Mouse (Mus musculus): ENCODE measurements around the gene Arhgap32. TPM values are rescaled to one million over a fixed set of nuclear protein-coding genes. Genes with fewer than 3 reads are reported as not detected.

Gene Arhgap32
- total and polyA plus RNA-seq, 3 experiments = 0.38 to 0.41 TPM; not detected in 1

DNA sequence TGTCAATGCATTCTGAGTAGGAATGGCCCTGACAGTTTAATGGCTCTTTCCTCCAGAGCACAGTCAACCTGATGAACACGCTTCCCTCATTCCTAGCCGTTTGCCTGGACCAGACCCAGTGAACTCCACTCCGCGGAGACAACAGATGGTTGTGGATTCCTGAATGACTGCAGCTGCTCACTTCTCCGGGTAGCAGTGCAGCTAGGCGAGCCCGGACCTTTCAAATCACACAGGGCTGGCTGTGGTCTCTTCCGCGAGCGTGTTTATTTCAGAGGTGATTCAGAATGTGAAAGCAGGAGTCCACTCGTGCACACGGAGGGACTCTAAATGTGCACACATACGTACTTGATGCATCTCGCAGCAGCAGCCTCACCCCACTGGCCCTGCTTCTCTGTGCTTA, 195.8 kb downstream of the Arhgap32 start:
- DNase-seq (ENCODE audit: extremely low read depth) = no peak
- Histone ChIP-seq H3K9ac (ENCODE audit: insufficient read depth, low read depth) (no peak overlapping the region), H3K4me2 (ENCODE audit: insufficient read depth, low read depth, poor library complexity, severe bottlenecking) (peak overlapping the region; percentile 41), H3K4me1 (ENCODE audit: control insufficient read depth in 1 of 2, insufficient read depth in 2 of 2) (peaks cover 17 to 38% of the 10 kb centered on the region in 2 experiments), H3K4me3 (replicated peaks in 1 of 3; ENCODE audit: low read depth in 2 of 3, low read length in 2 of 3, poor library complexity in 1 of 3) (no peak overlapping the region), H3K27ac (ENCODE audit: insufficient read depth, low read depth) (no peak overlapping the region), H3K27me3 (replicated peaks) (no peaks in the 10 kb centered on the region), H3K79me2 (replicated peaks; ENCODE audit: control insufficient read depth, extremely low read depth, insufficient read depth, poor library complexity, severe bottlenecking) (no peaks in the 10 kb centered on the region), H3K36me3 (replicated peaks in 1 of 2; ENCODE audit: control insufficient read depth in 1 of 2, insufficient read depth in 1 of 2, low read length in 1 of 2) (no peaks in the 10 kb centered on the region), H3K9me3 (replicated peaks; ENCODE audit: low read length) (no peaks in the 10 kb centered on the region)
- dilution Hi-C loops (cut with MboI; ENCODE audit: extremely low pct_ligation_motif_present, extremely low pct_unique_long_range_greater_than_20kb, low sequenced_read_pairs) (no loop called here), in situ Hi-C loops (cut with MboI; ENCODE audit: low pct_ligation_motif_present, low pct_unique_long_range_greater_than_20kb, low sequenced_read_pairs) (no loop called here)
- TF ChIP-seq MEF2A (IDR thresholded peaks at IDR 0.05; ENCODE audit: borderline replicate concordance, low read depth, low read length) (no peak), BHLHE40 (IDR thresholded peaks at IDR 0.05; ENCODE audit: low read depth, low read length) (peak; percentile 39; the same call in 1 of the 2 replicates)

- Histone ChIP-seq H3K27ac (ENCODE audit: insufficient read depth, low read depth) (no peak overlapping the region), H3K79me2 (replicated peaks; ENCODE audit: control insufficient read depth, extremely low read depth, insufficient read depth, poor library complexity, severe bottlenecking) (no peaks in the 10 kb centered on the region), H3K36me3 (replicated peaks in 1 of 2; ENCODE audit: control insufficient read depth in 1 of 2, insufficient read depth in 1 of 2, low read length in 1 of 2) (no peaks in the 10 kb centered on the region), H3K4me1 (ENCODE audit: control insufficient read depth in 1 of 2, insufficient read depth in 2 of 2) (peaks cover 17 to 38% of the 10 kb centered on the region in 2 experiments), H3K27me3 (replicated peaks) (no peaks in the 10 kb centered on the region), H3K4me2 (ENCODE audit: insufficient read depth, low read depth, poor library complexity, severe bottlenecking) (peak overlapping the region; percentile 41; the same call in 1 of the 2 replicates), H3K9ac (ENCODE audit: insufficient read depth, low read depth) (no peak overlapping the region), H3K9me3 (replicated peaks; ENCODE audit: low read length) (no peaks in the 10 kb centered on the region), H3K4me3 (replicated peaks in 1 of 3; ENCODE audit: low read depth in 2 of 3, low read length in 2 of 3, poor library complexity in 1 of 3) (no peak overlapping the region)
- peak; percentile 63 for DNase-seq (ENCODE audit: extremely low read depth)
- in situ Hi-C loops (cut with MboI; ENCODE audit: low pct_ligation_motif_present, low pct_unique_long_range_greater_than_20kb, low sequenced_read_pairs) (no loop called here), dilution Hi-C loops (cut with MboI; ENCODE audit: extremely low pct_ligation_motif_present, extremely low pct_unique_long_range_greater_than_20kb, low sequenced_read_pairs) (no loop called here)
- TF ChIP-seq BHLHE40 (IDR thresholded peaks at IDR 0.05; ENCODE audit: low read depth, low read length) = peak; percentile 6; the same call in 1 of the 2 replicates
- no peak for TF ChIP-seq RCOR1 (conservative IDR thresholded peaks at IDR 0.05; ENCODE audit: low read depth, low read length)
- peak; percentile 87 for TF ChIP-seq ZKSCAN1 (IDR thresholded peaks at IDR 0.05; ENCODE audit: borderline replicate concordance, low read depth, low read length)
- TF ChIP-seq ZNF384 (IDR thresholded peaks at IDR 0.05; ENCODE audit: low read depth, low read length) = peak; percentile 70
Measured at GRCm38 (mm10) chr9:32312208-32312607, 196.3 kb downstream of the Arhgap32 start.

GRCm38 (mm10) chr9:32314071-32314470, 198.1 kb downstream of the Arhgap32 start:
- H3K9me3 ChIP-seq (replicated peaks; ENCODE audit: low read length) = no peaks in the 10 kb centered on the region
- H3K9ac ChIP-seq (ENCODE audit: insufficient read depth, low read depth) = no peak overlapping the region
- no peaks in the 10 kb centered on the region for H3K79me2 ChIP-seq (replicated peaks; ENCODE audit: control insufficient read depth, extremely low read depth, insufficient read depth, poor library complexity, severe bottlenecking)
- TF ChIP-seq HCFC1 (IDR thresholded peaks at IDR 0.05; ENCODE audit: low read depth, low read length) = no peak
- no peak for TF ChIP-seq RAD21 (IDR thresholded peaks at IDR 0.05; ENCODE audit: low read depth, low read length)
- no peak for TF ChIP-seq MXI1 (IDR thresholded peaks at IDR 0.05; ENCODE audit: low read depth, low read length)
- no peak for TF ChIP-seq USF2 (conservative IDR thresholded peaks at IDR 0.05; ENCODE audit: low read depth, low read length)
- TF ChIP-seq ETS1 (conservative IDR thresholded peaks at IDR 0.05; ENCODE audit: low read depth, low read length) = no peak
- TF ChIP-seq POLR2A (IDR thresholded peaks at IDR 0.05; ENCODE audit: low read depth, low read length) = no peak
- TF ChIP-seq E2F4 (IDR thresholded peaks at IDR 0.05; ENCODE audit: insufficient replicate concordance, low read depth, low read length) = no peak
- in situ Hi-C loops (cut with MboI; ENCODE audit: low pct_ligation_motif_present, low pct_unique_long_range_greater_than_20kb, low sequenced_read_pairs) (no loop called here), dilution Hi-C loops (cut with MboI; ENCODE audit: extremely low pct_ligation_motif_present, extremely low pct_unique_long_range_greater_than_20kb, low sequenced_read_pairs) (no loop called here)
- DNase-seq (ENCODE audit: extremely low read depth) = no peak
- no peak overlapping the region for H3K4me3 ChIP-seq (replicated peaks in 1 of 3; ENCODE audit: low read depth in 2 of 3, low read length in 2 of 3, poor library complexity in 1 of 3)
- H3K4me2 ChIP-seq (ENCODE audit: insufficient read depth, low read depth, poor library complexity, severe bottlenecking) = no peak overlapping the region
- no peaks in the 10 kb centered on the region for H3K27me3 ChIP-seq (replicated peaks)
- H3K36me3 ChIP-seq (replicated peaks in 1 of 2; ENCODE audit: control insufficient read depth in 1 of 2, insufficient read depth in 1 of 2, low read length in 1 of 2) = no peaks in the 10 kb centered on the region
- H3K27ac ChIP-seq (ENCODE audit: insufficient read depth, low read depth) = no peak overlapping the region
- peaks cover 17 to 41% of the 10 kb centered on the region in 2 experiments for H3K4me1 ChIP-seq (ENCODE audit: control insufficient read depth in 1 of 2, insufficient read depth in 2 of 2)

Measured in CH12.LX (cell line).